Mouse (Mus musculus): ENCODE data around the gene Cdc42se2. TPM values are rescaled to one million over a fixed set of nuclear protein-coding genes. Genes with fewer than 3 reads are reported as not detected.
A peak's percentile ranks its signal among the peaks of the same experiment; 100 is the strongest.

Cdc42se2 gene
- polyA plus RNA-seq, 1 experiment: 127 TPM

GRCm38 (mm10) chr11:54727327-54727901, 60.1 kb downstream of the Cdc42se2 start:
- Histone ChIP-seq H3K27me3 (ENCODE audit: control insufficient read depth, insufficient read depth, low read length) (no peaks in the 10 kb centered on the region), H3K27ac (ENCODE audit: control insufficient read depth, insufficient read depth, low read length) (peak overlapping the region; percentile 85), H3K4me1 (replicated peaks; ENCODE audit: control insufficient read depth, insufficient read depth, low read length) (peaks cover 20% of the 10 kb centered on the region), H3K4me3 (ENCODE audit: control insufficient read depth, insufficient read depth, low read length) (no peak overlapping the region), H3K36me3 (ENCODE audit: control insufficient read depth, insufficient read depth, low read length) (peaks cover 24% of the 10 kb centered on the region)
- WGBS: 32% methylated on average over 5 of the region's 5 CpGs
- TF ChIP-seq POLR2A (IDR thresholded peaks at IDR 0.05; ENCODE audit: control insufficient read depth, extremely low read depth, insufficient read depth, low read length, poor library complexity) (no peak), CTCF (IDR thresholded peaks at IDR 0.05; ENCODE audit: borderline replicate concordance, control insufficient read depth, extremely low read depth, insufficient read depth, low read length, poor library complexity) (no peak)
- peak; percentile 16 for DNase-seq

- peak overlapping the region; percentile 37 for H3K27ac ChIP-seq (ENCODE audit: control insufficient read depth, insufficient read depth, low read length)
Measured at GRCm38 (mm10) chr11:54726571-54727062, 60.9 kb downstream of the Cdc42se2 start.

GRCm38 (mm10) chr11:54724353-54725034, 63.0 kb downstream of the Cdc42se2 start:
- no peak for TF ChIP-seq CTCF (IDR thresholded peaks at IDR 0.05; ENCODE audit: borderline replicate concordance, control insufficient read depth, extremely low read depth, insufficient read depth, low read length, poor library complexity)
- no peak for TF ChIP-seq POLR2A (IDR thresholded peaks at IDR 0.05; ENCODE audit: control insufficient read depth, extremely low read depth, insufficient read depth, low read length, poor library complexity)
- no peak for DNase-seq
- Histone ChIP-seq H3K4me1 (replicated peaks; ENCODE audit: control insufficient read depth, insufficient read depth, low read length) (peaks cover 20% of the 10 kb centered on the region), H3K27ac (ENCODE audit: control insufficient read depth, insufficient read depth, low read length) (no peak overlapping the region), H3K36me3 (ENCODE audit: control insufficient read depth, insufficient read depth, low read length) (peaks cover 39% of the 10 kb centered on the region), H3K4me3 (ENCODE audit: control insufficient read depth, insufficient read depth, low read length) (no peak overlapping the region), H3K27me3 (ENCODE audit: control insufficient read depth, insufficient read depth, low read length) (no peaks in the 10 kb centered on the region)
- WGBS: 92% methylated on average over 4 of the region's 4 CpGs

More at GRCm38 (mm10) chr11:54726571-54727062, 60.9 kb downstream of the Cdc42se2 start:
- Histone ChIP-seq H3K27me3 (ENCODE audit: control insufficient read depth, insufficient read depth, low read length) (no peaks in the 10 kb centered on the region), H3K4me1 (replicated peaks; ENCODE audit: control insufficient read depth, insufficient read depth, low read length) (peaks cover 20% of the 10 kb centered on the region), H3K36me3 (ENCODE audit: control insufficient read depth, insufficient read depth, low read length) (peaks cover 28% of the 10 kb centered on the region), H3K4me3 (ENCODE audit: control insufficient read depth, insufficient read depth, low read length) (no peak overlapping the region)
- WGBS: 65% methylated on average over 3 of the region's 3 CpGs
- no peak for DNase-seq
- TF ChIP-seq POLR2A (IDR thresholded peaks at IDR 0.05; ENCODE audit: control insufficient read depth, extremely low read depth, insufficient read depth, low read length, poor library complexity) (no peak), CTCF (IDR thresholded peaks at IDR 0.05; ENCODE audit: borderline replicate concordance, control insufficient read depth, extremely low read depth, insufficient read depth, low read length, poor library complexity) (no peak)

GRCm38 (mm10) chr11:54722057-54722456, 65.4 kb downstream of the Cdc42se2 start:
- peaks cover 49% of the 10 kb centered on the region for H3K36me3 ChIP-seq (ENCODE audit: control insufficient read depth, insufficient read depth, low read length)
- H3K27me3 ChIP-seq (ENCODE audit: control insufficient read depth, insufficient read depth, low read length): no peaks in the 10 kb centered on the region
- peaks cover 7% of the 10 kb centered on the region for H3K4me1 ChIP-seq (replicated peaks; ENCODE audit: control insufficient read depth, insufficient read depth, low read length)
- no peak overlapping the region for H3K4me3 ChIP-seq (ENCODE audit: control insufficient read depth, insufficient read depth, low read length)
- no peak for DNase-seq
- no peak overlapping the region for H3K27ac ChIP-seq (ENCODE audit: control insufficient read depth, insufficient read depth, low read length)
- TF ChIP-seq POLR2A (IDR thresholded peaks at IDR 0.05; ENCODE audit: control insufficient read depth, extremely low read depth, insufficient read depth, low read length, poor library complexity) (no peak), CTCF (IDR thresholded peaks at IDR 0.05; ENCODE audit: borderline replicate concordance, control insufficient read depth, extremely low read depth, insufficient read depth, low read length, poor library complexity) (no peak)
- WGBS: 97% methylated on average over 6 of the region's 6 CpGs

GRCm38 (mm10) chr11:54718601-54719000, 68.9 kb downstream of the Cdc42se2 start:
- no peak for TF ChIP-seq CTCF (IDR thresholded peaks at IDR 0.05; ENCODE audit: borderline replicate concordance, control insufficient read depth, extremely low read depth, insufficient read depth, low read length, poor library complexity)
- TF ChIP-seq POLR2A (IDR thresholded peaks at IDR 0.05; ENCODE audit: control insufficient read depth, extremely low read depth, insufficient read depth, low read length, poor library complexity): no peak
- Histone ChIP-seq H3K4me3 (ENCODE audit: control insufficient read depth, insufficient read depth, low read length) (no peak overlapping the region), H3K4me1 (replicated peaks; ENCODE audit: control insufficient read depth, insufficient read depth, low read length) (no peaks in the 10 kb centered on the region), H3K36me3 (ENCODE audit: control insufficient read depth, insufficient read depth, low read length) (peaks cover 56% of the 10 kb centered on the region), H3K27ac (ENCODE audit: control insufficient read depth, insufficient read depth, low read length) (no peak overlapping the region), H3K27me3 (ENCODE audit: control insufficient read depth, insufficient read depth, low read length) (no peaks in the 10 kb centered on the region)
- no peak for DNase-seq
- 96% methylated on average over 3 of the region's 3 CpGs for WGBS

GRCm38 (mm10) chr11:54717893-54718292, 69.6 kb downstream of the Cdc42se2 start:
- WGBS: 98% methylated on average over 3 of the region's 3 CpGs
- H3K27ac ChIP-seq (ENCODE audit: control insufficient read depth, insufficient read depth, low read length): no peak overlapping the region
- no peaks in the 10 kb centered on the region for H3K4me1 ChIP-seq (replicated peaks; ENCODE audit: control insufficient read depth, insufficient read depth, low read length)
- TF ChIP-seq CTCF (IDR thresholded peaks at IDR 0.05; ENCODE audit: borderline replicate concordance, control insufficient read depth, extremely low read depth, insufficient read depth, low read length, poor library complexity): no peak
- TF ChIP-seq POLR2A (IDR thresholded peaks at IDR 0.05; ENCODE audit: control insufficient read depth, extremely low read depth, insufficient read depth, low read length, poor library complexity): no peak
- H3K27me3 ChIP-seq (ENCODE audit: control insufficient read depth, insufficient read depth, low read length): no peaks in the 10 kb centered on the region
- no peak overlapping the region for H3K4me3 ChIP-seq (ENCODE audit: control insufficient read depth, insufficient read depth, low read length)
- no peak for DNase-seq
- H3K36me3 ChIP-seq (ENCODE audit: control insufficient read depth, insufficient read depth, low read length): peaks cover 50% of the 10 kb centered on the region

Measured in thymus, adult 2 months (tissue).